Mouse (Mus musculus) forebrain, postnatal 0 days (tissue): ENCODE results near the gene Mex3a. TPM values are rescaled to one million over a fixed set of nuclear protein-coding genes. Genes with fewer than 3 reads are reported as not detected.

ENCODE experiments used
- ATAC-seq: fragments of 200-750 bp; cut with Nextera tagmentation; 2 replicates; pipeline ENCODE4 v1.8.0; 2017; ENCODE audit warnings: mild to moderate bottlenecking, moderate library complexity
- DNase-seq: peaks from one replicate; pipeline ENCODE4 v3.0.0-alpha.2; 2015
- H3K27ac ChIP-seq: fragments of 300-500 bp; sonication (generic); 2 replicates; pipeline ENCODE4 v1.5.1; 2014; ENCODE audit warnings: low read depth, mild to moderate bottlenecking, antibody characterized with exemption, low read length, moderate library complexity, mixed read lengths
- H3K27me3 ChIP-seq: fragments of 300-500 bp; sonication (generic); 2 replicates; pipeline ENCODE4 v1.6.1; 2014; ENCODE audit warnings: mild to moderate bottlenecking, low read length, mixed read lengths; ENCODE audit not compliant: insufficient read depth
- H3K36me3 ChIP-seq: fragments of 300-500 bp; sonication (generic); 2 replicates; pipeline ENCODE4 v1.6.1; 2014; ENCODE audit warnings: mild to moderate bottlenecking, moderate library complexity; ENCODE audit not compliant: insufficient read depth
- H3K4me1 ChIP-seq: fragments of 300-500 bp; sonication (generic); 2 replicates; pipeline ENCODE4 v1.6.1; 2014; ENCODE audit warnings: antibody characterized with exemption; ENCODE audit not compliant: insufficient read depth
- H3K4me2 ChIP-seq: fragments of 300-500 bp; sonication (generic); 2 replicates; pipeline ENCODE4 v1.6.1; 2014; ENCODE audit warnings: low read depth, mild to moderate bottlenecking, moderate library complexity
- H3K4me3 ChIP-seq: fragments of 300-500 bp; sonication (generic); 2 replicates; pipeline ENCODE4 v1.5.1; 2014; ENCODE audit warnings: low read depth, low read length, mixed read lengths
- H3K9ac ChIP-seq: fragments of 300-500 bp; sonication (generic); 2 replicates; pipeline ENCODE4 v1.6.1; 2014; ENCODE audit warnings: mild to moderate bottlenecking
- H3K9me3 ChIP-seq: fragments of 300-500 bp; sonication (generic); 2 replicates; pipeline ENCODE4 v1.6.1; 2016; ENCODE audit warnings: low read length
- CTCF ChIP-seq: sonication (generic); IDR thresholded peaks from 2 replicates; pipeline ENCODE4 v1.5.1; 2016; ENCODE audit warnings: antibody characterized with exemption, control low read depth, low read depth
- WGBS: fragments of 180-500 bp; shearing (Covaris S2); extraction: QIAGEN DNeasy Blood & Tissue Kit; methylation state at CpG from one replicate; pipeline ENCODE4 v1.1.7; 2014; 5-methylcytosine and 5-hydroxymethylcytosine counted together
- microRNA counts: library from miRNA; unstranded; fragments of <30 nt; microRNA quantifications from one replicate; lab custom pipeline; 2015
- microRNA-seq, 2 experiments: library from miRNA; unstranded; fragments of <30 nt; microRNA quantifications; one replicate each; pipeline ENCODE4; 2016
- polyA plus RNA-seq: library from polyadenylated mRNA; unstranded; fragments of >200 nt; fragmentation: Nextera tagmentation; extraction: Ambion mirVana; gene quantifications from 2 replicates; pipeline ENCODE4 v1.2.1, GENCODE M21; 2015
- total RNA-seq: library from RNA; depleted of rRNA; stranded (reverse); fragments of >200 nt; gene quantifications from 2 replicates; pipeline ENCODE4 v1.2.3, GENCODE M21; 2014; rRNA removed

Gene Mex3a
- total and polyA plus RNA-seq, 2 experiments from 2014 or later, result 20.5 to 71.9 TPM

DNA sequence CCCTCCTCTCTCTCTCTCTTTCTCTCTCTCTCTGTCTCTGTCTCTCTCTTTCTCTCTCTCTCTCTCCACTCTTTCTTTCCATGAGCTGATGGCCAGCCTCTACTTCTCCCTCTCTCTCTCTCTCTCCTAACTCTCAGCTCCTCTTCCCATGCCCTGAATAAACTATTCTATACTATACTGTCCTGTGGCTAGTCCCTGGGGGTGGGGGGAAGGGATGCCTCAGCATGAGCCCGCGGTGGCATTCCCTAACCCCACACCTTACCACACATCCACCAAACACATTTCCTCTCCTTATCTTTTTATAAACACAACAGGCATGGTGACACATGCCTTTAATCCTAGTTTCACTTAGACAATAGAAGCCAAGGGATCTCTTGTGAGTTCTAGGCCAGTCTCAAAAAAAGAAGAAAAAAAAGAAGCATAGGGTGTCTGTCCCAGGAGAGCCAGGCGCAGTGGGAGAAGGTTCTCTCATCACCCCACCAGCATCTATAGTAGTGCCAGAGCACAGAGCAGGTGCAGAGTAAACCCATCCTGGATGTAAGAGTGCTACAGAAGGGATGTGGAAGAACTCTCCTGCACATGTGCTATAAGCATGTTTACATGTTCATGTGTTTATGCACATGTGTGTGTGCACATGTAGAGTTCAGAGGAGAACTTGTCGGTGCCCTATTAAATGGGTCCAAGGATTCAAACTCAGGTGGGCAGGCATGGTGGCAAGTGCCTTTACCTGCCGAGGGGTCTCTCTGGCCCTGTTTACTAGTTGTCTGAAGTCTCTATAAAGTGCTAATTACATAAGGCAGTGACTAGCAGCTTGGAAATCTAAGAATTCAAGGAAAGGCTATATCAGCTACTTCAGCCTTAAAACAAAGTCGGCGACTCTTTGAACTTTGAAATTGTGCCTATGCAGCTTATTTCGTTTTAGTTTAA is 46.6 kb downstream of the Mex3a start:
- peak overlapping the region; percentile 71 for H3K4me2 ChIP-seq
- H3K36me3 ChIP-seq, result peaks cover 17% of the 10 kb centered on the region
- H3K27me3 ChIP-seq, result no peaks in the 10 kb centered on the region
- TF ChIP-seq CTCF, result no peak
- no peaks in the 10 kb centered on the region for H3K9me3 ChIP-seq
- H3K4me1 ChIP-seq, result peaks cover 7% of the 10 kb centered on the region; the same call in 1 of the 2 replicates
- ATAC-seq, result 0 out of 2 replicates have a peak, but pooled peaks have one; percentile 1
- WGBS, result 58% methylated on average over 8 of the region's 8 CpGs
- no peak overlapping the region for H3K27ac ChIP-seq
- peak overlapping the region; percentile 79 for H3K9ac ChIP-seq
- H3K4me3 ChIP-seq, result peak overlapping the region; percentile 78
- DNase-seq, result no peak

DNA sequence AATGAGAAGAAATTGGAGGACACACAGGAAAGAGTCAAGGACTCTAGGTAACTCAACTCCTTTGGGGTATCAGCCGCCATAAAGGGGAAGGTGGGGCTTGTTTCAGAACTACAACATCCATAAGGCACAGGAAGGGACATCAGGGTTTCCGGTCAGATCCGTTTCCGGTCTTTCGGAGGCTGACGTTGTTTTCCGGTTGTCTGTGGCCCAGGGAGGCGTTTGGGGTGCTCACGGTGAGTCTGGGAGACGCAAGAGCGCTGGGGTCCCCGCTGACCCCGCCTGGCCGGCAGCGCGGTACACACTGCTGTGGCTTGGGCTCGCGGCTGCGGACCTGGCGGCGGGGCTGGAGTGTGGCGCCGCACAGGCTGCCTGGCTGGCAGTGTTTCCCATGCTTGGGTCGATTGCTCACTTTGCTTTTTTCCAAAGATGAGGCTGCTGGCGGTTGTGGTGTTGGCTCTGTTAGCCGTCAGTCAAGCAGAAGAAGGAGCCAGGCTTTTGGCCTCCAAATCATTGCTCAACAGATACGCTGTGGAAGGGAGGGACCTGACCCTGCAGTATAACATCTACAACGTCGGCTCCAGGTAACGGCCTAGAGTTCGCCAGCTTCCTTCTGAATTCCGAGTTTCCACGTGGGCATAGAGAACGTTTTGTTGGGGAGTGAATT is 47.4 kb downstream of the Mex3a start:
- under 1% methylated on average over 34 of the region's 34 CpGs for WGBS
- no peaks in the 10 kb centered on the region for H3K9me3 ChIP-seq
- peak overlapping the region; percentile 78 for H3K4me3 ChIP-seq
- ATAC-seq, result peak; percentile 97
- peak overlapping the region; percentile 68; the same call in 1 of the 2 replicates for H3K27ac ChIP-seq
- H3K4me1 ChIP-seq, result peaks cover 7% of the 10 kb centered on the region; the same call in 1 of the 2 replicates
- peaks cover 23% of the 10 kb centered on the region for H3K36me3 ChIP-seq
- no peaks in the 10 kb centered on the region for H3K27me3 ChIP-seq
- TF ChIP-seq CTCF, result no peak
- H3K9ac ChIP-seq, result peak overlapping the region; percentile 79
- DNase-seq, result peak; percentile 87
- peak overlapping the region; percentile 71 for H3K4me2 ChIP-seq

- Histone ChIP-seq H3K9ac (no peak overlapping the region), H3K4me3 (no peak overlapping the region), H3K4me2 (no peak overlapping the region), H3K27ac (no peak overlapping the region), H3K4me1 (0 out of 2 replicates have a peak, but pooled peaks cover under 1% of the 10 kb centered on the region), H3K36me3 (peaks cover 59% of the 10 kb centered on the region), H3K27me3 (no peaks in the 10 kb centered on the region), H3K9me3 (no peaks in the 10 kb centered on the region)
- no peak for TF ChIP-seq CTCF
- 96% methylated on average over 6 of the region's 6 CpGs for WGBS
- DNase-seq, result no peak
- no peak for ATAC-seq
These were observed 53.6 kb downstream of the Mex3a start for GRCm38 (mm10) chr3:88585769-88586168.

- H3K27me3 ChIP-seq, result no peaks in the 10 kb centered on the region
- no peak for ATAC-seq
- no peak overlapping the region for H3K9ac ChIP-seq
- no peak overlapping the region for H3K4me2 ChIP-seq
- WGBS, result 94% methylated on average over 5 of the region's 5 CpGs
- no peak for TF ChIP-seq CTCF
- peaks cover 59% of the 10 kb centered on the region for H3K36me3 ChIP-seq
- no peaks in the 10 kb centered on the region for H3K4me1 ChIP-seq
- H3K9me3 ChIP-seq, result no peaks in the 10 kb centered on the region
- DNase-seq, result no peak
- H3K4me3 ChIP-seq, result no peak overlapping the region
- H3K27ac ChIP-seq, result no peak overlapping the region
These were observed 54.4 kb downstream of the Mex3a start for GRCm38 (mm10) chr3:88586640-88587039.

DNA sequence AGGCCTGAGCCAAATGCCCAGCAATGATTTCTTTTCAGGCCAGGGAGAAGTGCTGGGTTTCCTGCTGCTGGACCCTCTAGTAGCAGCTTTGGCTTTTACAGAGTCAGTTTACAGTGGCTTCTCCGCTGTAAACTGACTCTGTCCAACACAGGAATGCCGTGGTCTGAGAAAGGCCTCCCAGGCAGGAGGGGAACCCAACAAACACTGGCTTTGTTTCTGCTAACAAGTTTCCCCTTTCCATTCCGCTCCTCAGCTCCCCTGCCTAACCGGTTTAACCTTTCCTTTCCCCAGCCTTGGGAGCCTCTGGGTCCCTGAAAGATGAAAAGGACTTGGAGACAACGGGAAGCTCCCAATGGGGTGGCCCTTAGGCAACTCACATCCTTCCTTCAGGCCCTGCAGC is 58.1 kb downstream of the Mex3a start:
- WGBS, result 26% methylated on average over 5 of the region's 5 CpGs
- Histone ChIP-seq H3K27me3 (no peaks in the 10 kb centered on the region), H3K4me1 (no peaks in the 10 kb centered on the region), H3K27ac (no peak overlapping the region), H3K4me2 (no peak overlapping the region), H3K9me3 (no peaks in the 10 kb centered on the region), H3K36me3 (peaks cover 36% of the 10 kb centered on the region), H3K4me3 (no peak overlapping the region), H3K9ac (no peak overlapping the region)
- no peak for ATAC-seq
- no peak for TF ChIP-seq CTCF
- no peak for DNase-seq

MicroRNAs within 50 kb of the gene (microRNA counts, 519-probe panel; counts per million panel counts)
- microRNA mmu-miR-1905 (lab: Ali Mortazavi, UCI), result not detected

Small RNAs within 50 kb of the gene (microRNA-seq; reads per million reads assigned to microRNA genes)
- gene Mir1905, result 0 reads per million in 2 experiments

Other genes with a start within 250 kb of the Mex3a start
- gene Gm38392, start 245.2 kb upstream of the Mex3a start, total RNA-seq, result 0.69 TPM in 1 of 2 replicates, not detected in the other
- 0.16 TPM in 1 of 2 replicates, not detected in the other for gene Gm38392, start 245.2 kb upstream of the Mex3a start, polyA plus RNA-seq
- 1.2 and 5.0 TPM in 2 replicates for gene Tsacc, start 235.4 kb upstream of the Mex3a start, total RNA-seq
- 11.9 and 12.0 TPM in 2 replicates for gene Tsacc, start 235.4 kb upstream of the Mex3a start, polyA plus RNA-seq
- gene Cct3, start 235.3 kb upstream of the Mex3a start, total RNA-seq, result 373 and 393 TPM in 2 replicates
- gene Cct3, start 235.3 kb upstream of the Mex3a start, polyA plus RNA-seq, result 440 and 452 TPM in 2 replicates
- 44.8 and 55.2 TPM in 2 replicates for gene Glmp, start 207.4 kb upstream of the Mex3a start, total RNA-seq
- gene Glmp, start 207.4 kb upstream of the Mex3a start, polyA plus RNA-seq, result 118 and 125 TPM in 2 replicates
- gene Tmem79, start 196.2 kb upstream of the Mex3a start, total RNA-seq, result 0.33 and 1.5 TPM in 2 replicates
- 0.79 and 0.92 TPM in 2 replicates for gene Tmem79, start 196.2 kb upstream of the Mex3a start, polyA plus RNA-seq
- 85.3 and 96.5 TPM in 2 replicates for gene Smg5, start 196.1 kb upstream of the Mex3a start, total RNA-seq
- 29.2 and 33.8 TPM in 2 replicates for gene Smg5, start 196.1 kb upstream of the Mex3a start, polyA plus RNA-seq
- gene Paqr6, start 167.8 kb upstream of the Mex3a start, total RNA-seq, result 1.3 and 3.3 TPM in 2 replicates
- 2.7 and 3.0 TPM in 2 replicates for gene Paqr6, start 167.8 kb upstream of the Mex3a start, polyA plus RNA-seq
- gene Bglap3, start 159.7 kb upstream of the Mex3a start, total RNA-seq, result not detected in 2 replicates
- gene Bglap3, start 159.7 kb upstream of the Mex3a start, polyA plus RNA-seq, result not detected in 2 replicates
- gene Bglap2, start 153.7 kb upstream of the Mex3a start, total RNA-seq, result 9.2 TPM in 1 of 2 replicates, not detected in the other
- not detected in 2 replicates for gene Bglap2, start 153.7 kb upstream of the Mex3a start, polyA plus RNA-seq
- 0.76 TPM in 1 of 2 replicates, not detected in the other for gene Bglap, start 147.9 kb upstream of the Mex3a start, total RNA-seq
- gene Bglap, start 147.9 kb upstream of the Mex3a start, polyA plus RNA-seq, result not detected in 2 replicates
- 22.5 and 23.8 TPM in 2 replicates for gene Pmf1, start 122.1 kb upstream of the Mex3a start, total RNA-seq
- gene Pmf1, start 122.1 kb upstream of the Mex3a start, polyA plus RNA-seq, result 27.4 and 30.5 TPM in 2 replicates
- gene Slc25a44, start 107.3 kb upstream of the Mex3a start, total RNA-seq, result 51.4 and 63.3 TPM in 2 replicates
- 35.6 and 36.9 TPM in 2 replicates for gene Slc25a44, start 107.3 kb upstream of the Mex3a start, polyA plus RNA-seq
- gene Sema4a, start 71.2 kb upstream of the Mex3a start, total RNA-seq, result 31.5 and 33.0 TPM in 2 replicates
- gene Sema4a, start 71.2 kb upstream of the Mex3a start, polyA plus RNA-seq, result 19.1 and 25.8 TPM in 2 replicates
- gene Lmna, start 22.4 kb upstream of the Mex3a start, total RNA-seq, result 49.4 and 71.3 TPM in 2 replicates
- gene Lmna, start 22.4 kb upstream of the Mex3a start, polyA plus RNA-seq, result 51.4 and 52.9 TPM in 2 replicates
- gene Rab25, start 15.9 kb downstream of the Mex3a start, total RNA-seq, result not detected in 2 replicates
- 0.33 TPM in 1 of 2 replicates, not detected in the other for gene Rab25, start 15.9 kb downstream of the Mex3a start, polyA plus RNA-seq
- 52.2 and 55.5 TPM in 2 replicates for gene Lamtor2, start 20.7 kb downstream of the Mex3a start, total RNA-seq
- gene Lamtor2, start 20.7 kb downstream of the Mex3a start, polyA plus RNA-seq, result 186 and 202 TPM in 2 replicates
- gene Ubqln4, start 21.4 kb downstream of the Mex3a start, total RNA-seq, result 102 and 116 TPM in 2 replicates
- gene Ubqln4, start 21.4 kb downstream of the Mex3a start, polyA plus RNA-seq, result 29.3 and 30.8 TPM in 2 replicates
- 170 and 254 TPM in 2 replicates for gene Ssr2, start 43.5 kb downstream of the Mex3a start, total RNA-seq
- gene Ssr2, start 43.5 kb downstream of the Mex3a start, polyA plus RNA-seq, result 204 and 233 TPM in 2 replicates
- 78.8 and 82.2 TPM in 2 replicates for gene Arhgef2, start 73.6 kb downstream of the Mex3a start, total RNA-seq
- 37.1 and 66.7 TPM in 2 replicates for gene Arhgef2, start 73.6 kb downstream of the Mex3a start, polyA plus RNA-seq
- not detected in 2 replicates for gene Rxfp4, start 120.7 kb downstream of the Mex3a start, total RNA-seq
- gene Rxfp4, start 120.7 kb downstream of the Mex3a start, polyA plus RNA-seq, result not detected in 2 replicates
- gene Khdc4, start 153.4 kb downstream of the Mex3a start, total RNA-seq, result 80.4 and 93.3 TPM in 2 replicates
- 45.9 and 55.1 TPM in 2 replicates for gene Khdc4, start 153.4 kb downstream of the Mex3a start, polyA plus RNA-seq
- 58.2 and 61.2 TPM in 2 replicates for gene Rit1, start 184.4 kb downstream of the Mex3a start, total RNA-seq
- 54.9 and 62.3 TPM in 2 replicates for gene Rit1, start 184.4 kb downstream of the Mex3a start, polyA plus RNA-seq
- 147 and 164 TPM in 2 replicates for gene Syt11, start 242.8 kb downstream of the Mex3a start, total RNA-seq
- gene Syt11, start 242.8 kb downstream of the Mex3a start, polyA plus RNA-seq, result 197 and 240 TPM in 2 replicates